Mouse (Mus musculus): ENCODE data around the gene Prss2. TPM values are rescaled to one million over a fixed set of nuclear protein-coding genes. Genes with fewer than 3 reads are reported as not detected.
A peak's percentile ranks its signal among the peaks of the same experiment; 100 is the strongest.
"Not testable (repeated sequence)": the region's sequence is repeated elsewhere in the genome, so short reads cannot be mapped to it uniquely, and the experiment has no call there.

Prss2 gene
- polyA plus RNA-seq, 2 experiments from 2014 or later = 1.9 to 3.1 TPM

DNA sequence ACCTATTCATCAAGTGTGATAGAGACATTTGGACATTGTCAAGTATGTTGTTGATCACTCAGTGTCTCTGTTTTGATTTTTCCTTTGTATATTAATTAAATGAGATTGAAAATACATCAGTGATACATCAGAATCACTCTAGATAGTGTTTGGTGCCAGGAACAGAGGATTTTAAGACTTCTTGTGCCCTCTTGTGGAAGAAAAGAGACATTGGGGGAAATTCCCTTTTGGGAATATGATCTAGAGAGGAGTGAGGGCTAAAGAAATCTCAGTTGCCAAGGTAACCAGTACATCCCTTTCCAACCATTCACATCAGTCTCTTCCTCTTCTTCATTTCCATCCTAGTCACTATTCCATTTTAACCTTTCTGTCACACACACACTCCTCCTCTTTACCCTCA, 34.8 kb downstream of the Prss2 start:
- no peak for ATAC-seq

DNA sequence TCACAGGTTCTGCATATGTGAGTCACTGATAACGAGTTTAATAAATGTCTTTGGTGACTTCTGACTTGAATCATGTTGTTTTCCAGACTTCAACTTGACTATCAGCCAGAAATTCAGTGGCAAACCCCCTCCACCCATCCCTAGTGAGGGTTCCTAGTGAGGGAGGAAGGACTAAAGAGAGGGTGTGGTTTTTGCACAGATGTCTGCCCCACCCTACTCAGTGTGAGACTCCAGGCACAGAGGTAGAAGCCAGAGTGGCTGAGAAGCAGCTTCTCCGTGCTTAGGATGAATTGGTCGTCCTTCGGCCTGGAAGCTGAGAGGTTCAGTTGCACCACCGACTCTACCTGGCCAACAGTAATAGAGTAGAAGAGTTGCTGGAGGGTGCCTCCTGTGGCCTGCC, 35.9 kb downstream of the Prss2 start:
- no peak for ATAC-seq

DNA sequence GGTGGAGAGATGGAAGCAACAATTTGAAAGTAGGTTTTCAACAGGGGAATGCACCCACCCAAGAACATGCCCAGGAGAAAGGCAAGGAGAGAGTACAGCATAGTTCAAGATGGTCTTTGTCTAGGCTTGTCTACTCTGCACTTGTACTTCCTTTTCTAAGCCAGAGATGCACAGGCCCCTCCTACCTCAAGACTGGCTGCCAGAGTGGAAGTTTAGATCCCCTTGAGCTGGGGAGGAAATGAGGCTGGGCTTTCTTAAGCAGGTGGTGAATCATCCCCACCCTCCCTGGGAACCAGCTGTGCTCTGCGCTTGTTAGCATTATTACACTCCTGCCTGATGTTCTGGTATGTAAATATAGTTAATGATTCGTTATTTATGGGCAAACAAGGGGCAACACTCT, 36.7 kb downstream of the Prss2 start:
- ATAC-seq = peak; percentile 20

DNA sequence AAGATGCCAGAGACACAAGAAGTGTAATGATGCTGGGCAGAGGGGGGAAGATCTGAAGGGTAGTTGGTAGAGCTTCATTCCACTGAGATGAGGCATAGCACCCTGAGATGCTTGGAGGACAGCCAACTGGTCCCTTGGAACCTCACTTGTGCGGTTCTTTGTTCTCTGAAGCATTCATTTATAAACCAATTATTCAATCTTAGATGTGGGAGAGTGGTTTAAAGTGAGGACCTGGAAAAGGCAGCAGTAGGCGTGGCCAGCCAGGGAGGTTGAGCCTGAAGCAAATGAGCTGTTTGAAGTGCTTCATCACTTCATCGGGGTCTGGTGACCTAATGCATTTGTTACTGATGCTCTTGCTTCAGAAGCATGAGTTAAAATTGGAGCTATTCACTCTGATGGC, 37.7 kb downstream of the Prss2 start:
- ATAC-seq = no peak

DNA sequence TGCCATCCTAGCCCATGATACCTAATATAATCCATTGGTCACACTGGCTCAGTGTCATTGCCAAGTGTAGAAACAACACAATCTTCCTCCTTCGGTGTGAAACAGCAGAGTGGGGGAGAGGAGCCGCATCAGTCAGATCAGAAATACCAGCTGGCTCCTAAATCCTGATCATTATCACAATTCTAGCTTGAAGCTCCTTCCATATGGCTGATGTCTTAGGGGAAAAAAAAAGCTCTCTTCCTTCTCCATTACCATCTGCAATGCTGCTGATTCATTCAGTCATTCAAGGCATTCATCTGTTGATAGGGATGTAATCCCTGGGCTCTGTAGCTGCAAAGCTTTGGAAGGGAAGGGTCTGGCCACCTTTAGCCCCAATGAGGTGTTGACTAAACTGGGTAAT, 38.7 kb downstream of the Prss2 start:
- no peak for ATAC-seq

DNA sequence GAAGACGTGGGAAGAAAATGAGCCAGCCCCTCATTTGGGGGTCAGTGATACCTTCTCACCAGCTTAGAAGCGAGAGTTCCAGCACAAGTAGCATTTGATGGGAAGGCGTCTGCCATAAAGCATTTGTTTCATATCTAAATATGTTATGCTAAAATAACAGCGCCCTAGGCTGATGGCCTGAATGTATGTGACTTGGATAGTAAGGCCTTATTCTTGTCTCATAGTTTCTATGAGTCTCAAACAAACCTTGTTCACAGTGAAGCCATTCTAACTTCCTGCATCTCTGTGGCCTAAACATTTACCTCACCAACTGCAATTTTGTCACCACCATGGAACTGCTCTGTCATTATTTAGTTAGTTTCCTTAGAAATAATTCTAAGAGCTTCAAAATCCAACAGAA, 41.0 kb downstream of the Prss2 start:
- no peak for ATAC-seq

DNA sequence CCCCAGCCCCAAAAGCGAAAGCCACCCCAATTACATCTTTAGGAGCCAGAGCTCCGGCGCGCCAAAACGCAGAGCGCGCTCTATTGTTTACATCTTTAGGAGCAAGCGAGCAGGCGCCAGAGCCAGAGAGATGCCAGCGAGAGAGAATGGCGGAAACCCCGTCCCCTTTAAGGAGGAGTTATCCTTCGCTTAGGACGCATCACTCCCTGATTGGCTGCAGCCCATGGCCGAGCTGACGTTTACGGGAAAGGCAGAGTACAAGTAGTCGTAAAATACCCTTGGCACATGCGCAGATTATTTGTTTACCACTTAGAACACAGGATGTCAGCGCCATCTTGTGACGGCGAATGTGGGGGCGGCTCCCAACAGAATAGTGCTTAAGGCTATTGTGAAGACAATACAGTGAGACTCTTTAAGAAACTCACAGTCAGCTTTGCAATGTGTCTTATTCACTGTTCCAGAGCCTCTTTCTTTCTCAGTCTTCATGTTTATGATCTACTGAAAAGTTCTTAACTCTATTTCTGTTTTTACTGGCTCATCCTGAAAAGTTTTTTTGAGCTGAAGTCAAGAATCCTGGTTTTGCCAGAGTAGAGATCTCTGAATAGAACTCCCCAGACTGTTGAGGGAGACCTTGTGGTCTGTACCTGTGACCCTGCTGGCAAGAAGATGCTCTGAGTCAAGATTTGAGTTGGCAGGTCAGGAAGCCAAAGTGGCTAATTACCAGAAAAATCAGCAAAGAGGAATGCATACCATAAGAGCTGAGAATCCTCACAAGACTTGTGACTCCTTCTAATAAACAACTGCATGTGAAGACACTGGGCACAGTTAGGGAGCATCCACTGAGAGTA, 41.7 kb downstream of the Prss2 start:
- ATAC-seq = not testable (repeated sequence)

DNA sequence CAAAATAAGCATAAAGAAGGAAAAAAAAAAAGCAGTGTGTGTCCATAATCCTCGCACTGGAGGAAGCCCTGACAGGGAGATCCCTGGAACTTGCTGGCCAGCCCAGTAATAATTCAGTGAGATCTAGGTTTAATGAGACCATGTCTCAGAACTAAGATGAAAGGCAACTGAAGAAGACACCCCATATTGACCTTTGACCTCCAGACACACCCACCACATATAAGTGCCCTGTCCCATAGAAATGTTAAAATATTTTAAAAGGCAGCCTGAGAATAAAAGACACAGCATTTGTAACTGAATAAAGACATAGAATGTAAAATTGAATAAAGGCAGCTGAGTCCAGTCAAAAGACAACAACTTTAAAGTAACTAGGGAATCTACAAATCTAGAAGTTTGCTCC, 43.7 kb downstream of the Prss2 start:
- ATAC-seq = no peak

DNA sequence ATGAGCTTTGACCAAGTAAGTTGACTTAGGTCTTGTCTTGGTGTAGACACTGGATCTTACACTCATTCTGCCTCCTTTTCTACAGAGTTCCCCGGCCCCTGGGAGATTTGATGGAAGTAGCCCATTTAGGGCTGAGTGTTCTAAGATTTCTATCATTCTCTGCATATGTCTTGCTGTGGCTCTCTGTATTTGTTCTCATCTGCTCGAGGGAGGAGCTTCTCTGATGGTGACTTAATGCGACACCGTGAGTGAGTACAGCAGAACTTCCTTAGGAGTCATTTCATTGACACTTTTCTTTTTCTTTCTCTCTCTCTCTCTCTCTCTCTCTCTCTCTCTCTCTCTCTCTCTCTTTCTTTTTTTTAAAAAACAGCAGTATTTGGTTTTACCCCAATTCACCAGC, 45.4 kb downstream of the Prss2 start:
- peak; percentile 36 for ATAC-seq

DNA sequence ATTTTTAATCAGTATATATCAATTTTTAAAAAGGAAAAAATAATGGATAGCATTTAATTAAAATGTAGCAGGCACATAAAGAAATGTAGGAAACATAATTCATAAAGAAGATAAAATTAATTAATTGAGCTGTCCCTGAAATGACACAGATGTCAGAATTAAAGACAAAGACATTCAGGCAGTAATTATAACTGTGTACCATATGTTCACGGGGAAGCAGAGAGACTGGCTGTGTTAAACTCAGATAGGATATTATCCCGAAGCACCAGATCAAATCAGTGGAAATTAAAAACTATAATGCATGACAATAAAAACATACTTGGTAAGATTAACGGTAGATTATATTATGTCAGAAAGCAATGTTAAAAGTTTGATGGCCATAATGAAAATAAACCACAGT, 47.5 kb downstream of the Prss2 start:
- no peak for ATAC-seq

Other genes starting within 250 kb of the Prss2 start
- gene Try4, start 219.5 kb upstream of the Prss2 start, polyA plus RNA-seq (2017; shearing (Covaris generic)) = not detected
- 1 to 10 TPM in 1 of 2 experiments, not detected in 1; 1.5 TPM for gene Try5, start 204.9 kb upstream of the Prss2 start, polyA plus RNA-seq (2017; shearing (Covaris generic))
- not detected for gene Try10, start 167.7 kb upstream of the Prss2 start, polyA plus RNA-seq (2017; shearing (Covaris generic))
- not detected for gene Prss3, start 144.1 kb upstream of the Prss2 start, polyA plus RNA-seq (2017; shearing (Covaris generic))
- gene Gm5771, start 129.4 kb upstream of the Prss2 start, polyA plus RNA-seq (2017; shearing (Covaris generic)) = not detected
- gene Gm10334, start 75.6 kb upstream of the Prss2 start, polyA plus RNA-seq (2017; shearing (Covaris generic)) = not detected
- not detected for gene Prss1, start 62.9 kb upstream of the Prss2 start, polyA plus RNA-seq (2017; shearing (Covaris generic))
- gene Ephb6, start 83.7 kb downstream of the Prss2 start, polyA plus RNA-seq (2017; shearing (Covaris generic)) = 10 to 100 TPM in 1 of 2 experiments, 1 to 10 TPM in 1; 7.8 to 10.6 TPM
- under 1 TPM; 0.20 to 0.24 TPM for gene Trpv6, start 114.6 kb downstream of the Prss2 start, polyA plus RNA-seq (2017; shearing (Covaris generic))
- under 1 TPM in 1 of 2 experiments, not detected in 1; 0.12 TPM for gene Trpv5, start 159.0 kb downstream of the Prss2 start, polyA plus RNA-seq (2017; shearing (Covaris generic))
- gene Llcfc1, start 162.6 kb downstream of the Prss2 start, polyA plus RNA-seq (2017; shearing (Covaris generic)) = not detected
- gene Kel, start 182.6 kb downstream of the Prss2 start, polyA plus RNA-seq (2017; shearing (Covaris generic)) = under 1 TPM in 1 of 2 experiments, not detected in 1; 0.57 TPM

All from activated CD4-positive, CD25-positive, alpha-beta regulatory T cell, adult 4 months (primary cell).